Mouse (Mus musculus): ENCODE measurements at regions not wholly inside any gene's neighbourhood (a gene's known extent, or its start where the extent isn't known, plus 50 kb on each side); places are given as distances from the start of the nearest gene placed in this dataset.

- peak; percentile 24 for DNase-seq (ENCODE audit: extremely low read depth, insufficient read length, low spot score)
Measured at GRCm38 (mm10) chr15:23682128-23682527, 1133.3 kb downstream of the Cdh18 start.

GRCm38 (mm10) chr15:23708609-23709008 is 1159.8 kb downstream of the Cdh18 start:
- DNase-seq (ENCODE audit: extremely low read depth, insufficient read length, low spot score), result no peak
